23 mouse cellular contexts compared by ENCODE assay signal in the genomic region with DNA sequence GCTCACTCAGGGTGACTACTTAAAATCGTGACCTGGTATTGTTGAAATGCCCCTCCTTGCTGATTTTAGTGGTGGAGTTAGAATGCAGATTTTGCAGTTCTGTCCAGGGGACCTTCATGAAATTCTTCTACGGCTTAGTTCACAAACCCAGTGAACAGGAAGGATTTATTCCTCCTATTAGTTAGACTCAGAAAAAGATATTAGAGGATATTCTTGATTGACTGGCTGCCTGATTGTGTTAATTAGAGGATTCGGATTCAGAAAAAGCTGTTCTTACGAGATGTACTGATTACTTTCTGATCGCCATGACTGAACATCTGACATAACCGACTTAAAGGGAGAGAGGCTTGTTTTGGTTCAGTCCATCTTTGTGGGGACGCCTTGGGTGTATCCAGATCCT.
"Had no signal": no experiment of that assay in that cellular context is flagged by ENCODE, and none has a peak within 500 bp of the region (broad histone marks: within the 10 kb centered on the region; RNA-seq: fewer than 3 reads in every experiment).

No protein-coding gene starts in this region.

- H3K27me3 ChIP-seq: heart, embryonic 13.5 days; heart, embryonic 15.5 days; hindbrain, embryonic 13.5 days; hindbrain, embryonic 15.5 days; limb, embryonic 12.5 days; liver, embryonic 12.5 days had no signal

- H3K4me3 ChIP-seq: heart, embryonic 13.5 days; heart, embryonic 15.5 days; hindbrain, embryonic 13.5 days; hindbrain, embryonic 15.5 days; layer of hippocampus, adult 2 months; left cerebral cortex, adult 2 months; limb, embryonic 10.5 days; limb, embryonic 12.5 days; liver, embryonic 12.5 days had no signal

- H3K27ac ChIP-seq: heart, embryonic 13.5 days; heart, embryonic 15.5 days; hindbrain, embryonic 13.5 days; hindbrain, embryonic 15.5 days; hindbrain, postnatal 0 days; layer of hippocampus, adult 2 months; left cerebral cortex, adult 2 months; limb, embryonic 10.5 days; limb, embryonic 12.5 days; liver, embryonic 12.5 days had no signal

- H3K36me3 ChIP-seq: heart, embryonic 13.5 days; heart, embryonic 15.5 days; hindbrain, embryonic 13.5 days; hindbrain, embryonic 15.5 days; limb, embryonic 10.5 days; limb, embryonic 12.5 days; liver, embryonic 12.5 days had no signal

- H3K9ac ChIP-seq: heart, embryonic 13.5 days; heart, embryonic 15.5 days; hindbrain, embryonic 13.5 days; hindbrain, embryonic 15.5 days; limb, embryonic 12.5 days; liver, embryonic 12.5 days had no signal

- H3K4me1 ChIP-seq: heart, embryonic 13.5 days; heart, embryonic 15.5 days; hindbrain, embryonic 13.5 days; hindbrain, embryonic 15.5 days; limb, embryonic 10.5 days; limb, embryonic 12.5 days; liver, embryonic 12.5 days had no signal

- DNase-seq: gastrocnemius, postnatal 14 days; gastrocnemius, postnatal 36 days; heart, adult 18-20 months; heart, postnatal 14 days; heart, postnatal 36 days; kidney, adult 11 months; kidney, adult 8-10 months; kidney, postnatal 10 days; kidney, postnatal 25 days; kidney, postnatal 4 days; liver had no signal

- H3K9me3 ChIP-seq: heart, embryonic 13.5 days; heart, embryonic 15.5 days; hindbrain, embryonic 15.5 days; limb, embryonic 10.5 days; liver, embryonic 12.5 days had no signal

- H3K4me2 ChIP-seq: heart, embryonic 11.5 days; heart, embryonic 13.5 days; heart, embryonic 15.5 days; hindbrain, embryonic 13.5 days; hindbrain, embryonic 15.5 days; limb, embryonic 12.5 days; liver, embryonic 12.5 days had no signal

- ATAC-seq: hindbrain, postnatal 0 days; intestine, embryonic 16.5 days; liver, embryonic 12.5 days had no signal
